Mouse (Mus musculus) hindbrain, embryonic 16.5 days (tissue): Measurements from ENCODE around the gene Mrtfb. TPM values are rescaled to one million over a fixed set of nuclear protein-coding genes. Genes with fewer than 3 reads are reported as not detected.

ENCODE experiments used
- ATAC-seq: fragments of 200-750 bp; cut with Nextera tagmentation; 2 replicates; pipeline ENCODE4 v1.8.0; 2017; ENCODE audit warnings: moderate TSS enrichment, moderate library complexity
- H3K27ac ChIP-seq: fragments of 300-500 bp; sonication (generic); 2 replicates; pipeline ENCODE4 v1.5.1; 2014; ENCODE audit warnings: low read depth, mild to moderate bottlenecking, control low read depth, low read length, moderate library complexity
- H3K27me3 ChIP-seq: fragments of 300-500 bp; sonication (generic); replicated peaks from 2 replicates; pipeline ENCODE4 v1.6.1; 2014; ENCODE audit warnings: low read length; ENCODE audit not compliant: control insufficient read depth, insufficient read depth
- H3K36me3 ChIP-seq: fragments of 300-500 bp; sonication (generic); 2 replicates; pipeline ENCODE4 v1.6.1; 2014; ENCODE audit warnings: mild to moderate bottlenecking, low read length, moderate library complexity, mixed read lengths; ENCODE audit not compliant: control insufficient read depth, insufficient read depth
- H3K4me1 ChIP-seq: fragments of 300-500 bp; sonication (generic); 2 replicates; pipeline ENCODE4 v1.6.1; 2014; ENCODE audit warnings: low read depth, low read length; ENCODE audit not compliant: control insufficient read depth, insufficient read depth
- H3K4me2 ChIP-seq: fragments of 300-500 bp; sonication (generic); 2 replicates; pipeline ENCODE4 v1.6.1; 2014; ENCODE audit warnings: mild to moderate bottlenecking, low read length, control low read depth, moderate library complexity
- H3K4me3 ChIP-seq: fragments of 300-500 bp; sonication (generic); 2 replicates; pipeline ENCODE4 v1.5.1; 2014; ENCODE audit warnings: mild to moderate bottlenecking, low read length, control low read depth, moderate library complexity
- H3K9ac ChIP-seq: fragments of 300-500 bp; sonication (generic); 2 replicates; pipeline ENCODE4 v1.6.1; 2014; ENCODE audit warnings: low read depth, mild to moderate bottlenecking, control low read depth, low read length, moderate library complexity
- H3K9me3 ChIP-seq: fragments of 300-500 bp; sonication (generic); 2 replicates; pipeline ENCODE4 v1.6.1; 2014; ENCODE audit warnings: mild to moderate bottlenecking, low read length, moderate library complexity; ENCODE audit not compliant: control insufficient read depth
- WGBS: fragments of 180-500 bp; shearing (Covaris S2); extraction: QIAGEN DNeasy Blood & Tissue Kit; methylation state at CpG from one replicate; pipeline ENCODE4 v1.1.7; 2014; 5-methylcytosine and 5-hydroxymethylcytosine counted together
- polyA plus RNA-seq: library from polyadenylated mRNA; unstranded; fragments of >200 nt; fragmentation: Nextera tagmentation; extraction: Ambion mirVana; gene quantifications from 2 replicates; pipeline ENCODE4 v1.2.1, GENCODE M21; 2015

Mrtfb gene
- polyA plus RNA-seq, 1 experiment from 2014 or later: 10.5 TPM

- no peak for ATAC-seq
- 0 out of 2 replicates have a peak, but pooled peaks cover 2% of the 10 kb centered on the region for H3K9me3 ChIP-seq
- H3K4me3 ChIP-seq: no peak overlapping the region
- 94% methylated on average over 7 of the region's 7 CpGs for WGBS
- H3K27me3 ChIP-seq: no peaks in the 10 kb centered on the region
- no peaks in the 10 kb centered on the region for H3K4me1 ChIP-seq
- peaks cover 24% of the 10 kb centered on the region for H3K36me3 ChIP-seq
- H3K9ac ChIP-seq: no peak overlapping the region
- H3K4me2 ChIP-seq: no peak overlapping the region
- no peak overlapping the region for H3K27ac ChIP-seq
These were observed 158.3 kb downstream of the Mrtfb start for GRCm38 (mm10) chr16:13414566-13414965.

DNA sequence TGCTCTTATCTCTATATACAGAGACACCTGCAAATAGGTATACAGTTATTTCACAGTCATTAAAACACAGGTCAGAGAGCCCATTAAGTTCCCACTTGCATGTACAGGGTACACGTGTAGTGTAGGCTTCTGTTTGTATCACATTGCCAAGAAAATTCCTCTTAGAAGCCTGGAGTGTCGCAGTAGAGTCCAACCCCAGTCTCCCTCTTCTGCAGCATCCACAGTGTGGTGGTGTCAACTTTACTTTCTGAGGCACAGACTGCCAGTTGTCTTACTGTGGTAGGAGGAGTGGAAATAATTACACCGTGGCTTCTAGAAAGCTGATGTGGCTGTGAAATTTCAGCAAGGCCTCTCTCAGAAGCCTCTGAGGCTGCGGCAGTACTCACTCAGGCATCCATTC, 158.7 kb downstream of the Mrtfb start:
- Histone ChIP-seq H3K27me3 (no peaks in the 10 kb centered on the region), H3K9ac (no peak overlapping the region), H3K36me3 (peaks cover 24% of the 10 kb centered on the region), H3K4me1 (no peaks in the 10 kb centered on the region), H3K4me3 (no peak overlapping the region), H3K27ac (no peak overlapping the region), H3K9me3 (0 out of 2 replicates have a peak, but pooled peaks cover 2% of the 10 kb centered on the region), H3K4me2 (no peak overlapping the region)
- WGBS: 95% methylated on average over 4 of the region's 4 CpGs
- no peak for ATAC-seq

DNA sequence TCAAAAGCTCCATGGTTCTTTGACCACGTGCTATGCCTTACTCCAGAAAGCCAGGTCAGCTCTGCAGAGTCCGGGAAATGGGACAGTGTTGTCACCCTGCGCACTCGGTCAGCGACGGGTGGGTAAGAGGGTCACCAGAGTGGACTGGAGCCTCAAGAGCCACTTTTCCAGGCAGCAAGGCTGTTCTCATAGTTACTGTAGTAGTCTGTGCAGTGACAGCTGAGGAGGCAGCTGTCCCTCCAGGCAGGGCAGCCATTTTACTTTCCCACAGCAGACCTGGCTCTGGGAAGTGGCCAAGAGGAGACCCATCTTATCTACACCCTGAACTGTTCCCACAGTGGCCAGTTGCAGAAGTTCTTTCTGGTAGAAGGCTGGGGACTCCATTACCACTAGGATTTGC, 159.2 kb downstream of the Mrtfb start:
- no peak overlapping the region for H3K27ac ChIP-seq
- no peaks in the 10 kb centered on the region for H3K27me3 ChIP-seq
- no peak overlapping the region for H3K9ac ChIP-seq
- no peak overlapping the region for H3K4me2 ChIP-seq
- no peaks in the 10 kb centered on the region for H3K4me1 ChIP-seq
- 0 out of 2 replicates have a peak, but pooled peaks cover 2% of the 10 kb centered on the region for H3K9me3 ChIP-seq
- no peak overlapping the region for H3K4me3 ChIP-seq
- ATAC-seq: no peak
- H3K36me3 ChIP-seq: peaks cover 22% of the 10 kb centered on the region
- 97% methylated on average over 6 of the region's 6 CpGs for WGBS

- ATAC-seq: peak; percentile 61; the same call in 1 of the 2 replicates
- peaks cover 12% of the 10 kb centered on the region for H3K36me3 ChIP-seq
- no peak overlapping the region for H3K4me2 ChIP-seq
- no peak overlapping the region for H3K4me3 ChIP-seq
- no peak overlapping the region for H3K27ac ChIP-seq
- WGBS: 63% methylated on average over 10 of the region's 10 CpGs
- H3K27me3 ChIP-seq: no peaks in the 10 kb centered on the region
- no peaks in the 10 kb centered on the region for H3K9me3 ChIP-seq
- no peak overlapping the region for H3K9ac ChIP-seq
- H3K4me1 ChIP-seq: no peaks in the 10 kb centered on the region
These were observed 160.2 kb downstream of the Mrtfb start for GRCm38 (mm10) chr16:13416465-13416864.

DNA sequence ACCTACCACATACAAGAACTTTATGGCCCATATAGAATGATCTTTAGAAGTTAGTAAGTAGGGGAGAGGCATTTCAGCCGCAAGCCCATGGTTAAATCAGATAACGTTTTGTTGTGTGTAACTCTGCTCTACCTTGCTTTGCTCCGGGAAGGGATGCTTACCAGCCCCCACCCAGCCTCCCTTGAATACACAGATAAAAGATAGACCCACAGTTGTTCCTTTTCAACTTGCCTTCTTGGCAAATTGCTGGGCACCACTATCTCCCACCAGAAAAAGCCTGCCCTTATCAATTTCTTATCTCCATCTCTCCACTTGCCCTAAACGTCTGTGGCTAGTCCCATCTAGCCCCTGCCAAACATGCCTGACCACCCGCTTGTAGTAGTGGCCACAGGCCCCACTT, 161.6 kb downstream of the Mrtfb start:
- Histone ChIP-seq H3K27ac (no peak overlapping the region), H3K4me3 (no peak overlapping the region)
- 89% methylated on average over 5 of the region's 5 CpGs for WGBS

GRCm38 (mm10) chr16:13419752-13420151, 163.5 kb downstream of the Mrtfb start:
- ATAC-seq: no peak
- no peak overlapping the region for H3K27ac ChIP-seq

More for the DNA sequence above, 161.6 kb downstream of the Mrtfb start:
- no peak for ATAC-seq
- H3K9ac ChIP-seq: no peak overlapping the region
- H3K4me1 ChIP-seq: no peaks in the 10 kb centered on the region
- no peaks in the 10 kb centered on the region for H3K27me3 ChIP-seq
- no peak overlapping the region for H3K4me2 ChIP-seq
- H3K9me3 ChIP-seq: no peaks in the 10 kb centered on the region
- 0 out of 2 replicates have a peak, but pooled peaks cover 2% of the 10 kb centered on the region for H3K36me3 ChIP-seq

DNA sequence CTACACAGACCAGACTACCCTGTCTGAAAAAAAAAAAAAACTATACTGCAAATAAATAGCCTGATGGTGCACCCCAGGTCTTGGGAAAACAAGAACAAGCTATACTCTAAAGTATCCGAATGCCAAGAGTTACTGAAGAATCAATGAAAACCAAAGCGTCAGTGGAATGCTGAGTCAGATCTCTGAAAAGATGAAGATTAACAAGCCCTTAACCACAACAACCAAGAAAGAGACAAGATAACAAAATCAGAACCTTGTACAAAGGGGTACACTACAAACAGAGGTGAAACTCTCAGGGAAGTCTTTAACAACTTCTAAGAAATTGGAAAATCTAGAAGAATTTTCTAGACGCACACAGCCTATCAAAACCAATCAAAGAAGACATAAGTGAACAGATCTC, 166.2 kb downstream of the Mrtfb start:
- no peak overlapping the region for H3K27ac ChIP-seq
- ATAC-seq: no peak
- no peak overlapping the region for H3K9ac ChIP-seq
- H3K4me1 ChIP-seq: no peaks in the 10 kb centered on the region
- H3K4me3 ChIP-seq: no peak overlapping the region
- no peaks in the 10 kb centered on the region for H3K27me3 ChIP-seq
- no peaks in the 10 kb centered on the region for H3K36me3 ChIP-seq
- no peaks in the 10 kb centered on the region for H3K9me3 ChIP-seq
- H3K4me2 ChIP-seq: no peak overlapping the region
- 91% methylated on average over 3 of the region's 3 CpGs for WGBS

More at GRCm38 (mm10) chr16:13419752-13420151, 163.5 kb downstream of the Mrtfb start:
- Histone ChIP-seq H3K36me3 (no peaks in the 10 kb centered on the region), H3K4me3 (no peak overlapping the region), H3K27me3 (no peaks in the 10 kb centered on the region), H3K4me1 (no peaks in the 10 kb centered on the region), H3K9me3 (no peaks in the 10 kb centered on the region), H3K4me2 (no peak overlapping the region), H3K9ac (no peak overlapping the region)
- 89% methylated on average over 2 of the region's 2 CpGs for WGBS

DNA sequence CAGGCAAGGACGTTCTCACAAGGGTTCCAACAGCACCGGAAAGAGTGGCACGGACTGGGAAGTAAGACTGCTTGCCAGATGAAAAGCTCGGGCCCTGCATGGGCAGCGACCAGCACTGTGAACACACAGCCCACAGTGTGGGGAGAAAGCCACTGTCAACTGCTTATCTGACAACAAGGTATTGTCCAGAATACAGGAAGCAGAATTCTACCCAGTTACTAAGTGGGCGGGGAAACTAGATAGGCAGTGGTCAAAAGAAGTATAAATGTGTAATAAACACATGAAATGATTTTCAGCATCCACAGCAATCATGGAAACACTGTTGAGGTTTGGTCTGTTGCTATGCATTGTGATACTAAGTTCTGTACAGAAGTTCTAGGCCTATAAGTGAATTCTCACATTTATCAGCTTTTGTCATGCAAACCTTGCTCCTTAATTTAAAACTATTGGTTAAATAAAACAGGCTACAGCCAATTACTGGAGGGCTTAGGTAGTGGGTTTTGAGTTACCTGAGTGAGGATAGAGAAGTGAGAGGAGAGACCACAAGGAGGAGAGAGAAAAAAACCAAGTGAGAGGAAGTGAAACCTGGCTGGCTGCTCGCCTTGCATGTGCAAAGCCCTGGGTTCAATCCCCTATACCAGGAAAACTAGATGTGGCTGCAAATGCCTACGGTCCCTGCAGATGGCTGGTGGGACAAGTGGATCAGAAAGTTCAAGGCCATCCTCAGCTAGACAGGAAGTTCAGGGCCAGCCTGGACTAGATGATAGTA, 167.5 kb downstream of the Mrtfb start:
- Histone ChIP-seq H3K4me1 (no peaks in the 10 kb centered on the region), H3K4me2 (no peak overlapping the region), H3K9ac (no peak overlapping the region), H3K27me3 (no peaks in the 10 kb centered on the region), H3K36me3 (no peaks in the 10 kb centered on the region), H3K9me3 (no peaks in the 10 kb centered on the region), H3K27ac (no peak overlapping the region), H3K4me3 (no peak overlapping the region)
- WGBS: 88% methylated on average over 8 of the region's 8 CpGs
- no peak for ATAC-seq

DNA sequence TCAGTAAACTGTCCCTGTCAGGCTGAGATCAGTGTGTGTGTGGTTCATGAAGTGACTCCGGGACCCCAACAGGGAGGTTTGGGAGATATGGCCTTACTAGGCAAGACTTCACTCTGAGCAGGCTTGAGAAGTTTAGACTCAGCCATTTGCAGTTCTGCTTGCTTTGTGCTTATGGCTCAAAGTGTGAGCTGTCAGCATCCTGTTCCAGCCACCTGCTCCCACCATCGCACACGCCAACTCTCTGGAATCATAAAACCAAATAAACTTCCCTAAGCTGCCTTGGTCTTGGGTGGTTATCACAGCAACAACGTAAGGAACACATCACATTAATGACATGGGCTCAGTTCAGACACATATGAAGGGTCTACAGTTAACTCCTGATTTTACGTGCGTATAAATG, 169.5 kb downstream of the Mrtfb start:
- no peak for ATAC-seq
- no peak overlapping the region for H3K9ac ChIP-seq
- WGBS: 91% methylated on average over 6 of the region's 6 CpGs
- H3K9me3 ChIP-seq: no peaks in the 10 kb centered on the region
- H3K4me1 ChIP-seq: no peaks in the 10 kb centered on the region
- H3K4me2 ChIP-seq: no peak overlapping the region
- H3K4me3 ChIP-seq: no peak overlapping the region
- no peaks in the 10 kb centered on the region for H3K36me3 ChIP-seq
- H3K27ac ChIP-seq: no peak overlapping the region
- no peaks in the 10 kb centered on the region for H3K27me3 ChIP-seq
